Mouse (Mus musculus): ENCODE data around the gene Zfp972. TPM values are rescaled to one million over a fixed set of nuclear protein-coding genes. Genes with fewer than 3 reads are reported as not detected.

Gene Zfp972
- polyA plus RNA-seq, 1 experiment from 2014 or later: not detected

Other genes starting within 250 kb of the Zfp972 start
- gene Gm14322, start 166.3 kb downstream of the Zfp972 start, polyA plus RNA-seq (2014; fragmentation: Nextera tagmentation; extraction: Ambion mirVana): 6.1 and 6.9 TPM in 2 replicates
- gene Gm14325, start 85.3 kb downstream of the Zfp972 start, polyA plus RNA-seq (2014; fragmentation: Nextera tagmentation; extraction: Ambion mirVana): 31.0 and 33.4 TPM in 2 replicates
- gene Gm14327, start 28.5 kb downstream of the Zfp972 start, polyA plus RNA-seq (2014; fragmentation: Nextera tagmentation; extraction: Ambion mirVana): 3.8 and 4.2 TPM in 2 replicates
- gene Gm14326, start 31.7 kb upstream of the Zfp972 start, polyA plus RNA-seq (2014; fragmentation: Nextera tagmentation; extraction: Ambion mirVana): 18.6 and 21.4 TPM in 2 replicates
- 13.7 and 16.6 TPM in 2 replicates for gene Zfp971, start 97.7 kb upstream of the Zfp972 start, polyA plus RNA-seq (2014; fragmentation: Nextera tagmentation; extraction: Ambion mirVana)
- 20.7 and 20.9 TPM in 2 replicates for gene Zfp931, start 152.9 kb upstream of the Zfp972 start, polyA plus RNA-seq (2014; fragmentation: Nextera tagmentation; extraction: Ambion mirVana)
- 2.3 and 3.3 TPM in 2 replicates for gene Phactr3, start 193.4 kb upstream of the Zfp972 start, polyA plus RNA-seq (2014; fragmentation: Nextera tagmentation; extraction: Ambion mirVana)

Measured in intestine, embryonic 14.5 days (tissue).